Mouse (Mus musculus) lung, postnatal 36 days (tissue): ENCODE results near the gene Slc16a4.

Experiments used
- DNase-seq: peaks from one replicate; pipeline ENCODE4 v3.0.0; 2022; ENCODE audit warnings: mixed read lengths

The Slc16a4 gene

GRCm38 (mm10) chr3:107290764-107291381 lies at the start of gene Slc16a4:
Slc16a4 (plus strand) TSS chr3:107291230.
- peak; percentile 70 for DNase-seq

- DNase-seq = no peak
These were observed 49.5 kb upstream of the Slc16a4 start for GRCm38 (mm10) chr3:107241389-107242094.

GRCm38 (mm10) chr3:107246876-107247275 lies 44.2 kb upstream of the Slc16a4 start:
- DNase-seq = no peak

- no peak for DNase-seq
These were observed 42.0 kb upstream of the Slc16a4 start for GRCm38 (mm10) chr3:107249042-107249441.

GRCm38 (mm10) chr3:107250320-107250719 lies 40.7 kb upstream of the Slc16a4 start:
- peak; percentile 48 for DNase-seq

GRCm38 (mm10) chr3:107252035-107252434 lies 39.0 kb upstream of the Slc16a4 start:
- peak; percentile 38 for DNase-seq

- no peak for DNase-seq
These were observed 37.1 kb upstream of the Slc16a4 start for GRCm38 (mm10) chr3:107253925-107254324.

GRCm38 (mm10) chr3:107255992-107256391 lies 35.0 kb upstream of the Slc16a4 start:
- DNase-seq = no peak

GRCm38 (mm10) chr3:107256724-107257123 lies 34.3 kb upstream of the Slc16a4 start:
- no peak for DNase-seq

GRCm38 (mm10) chr3:107257924-107258323 lies 33.1 kb upstream of the Slc16a4 start:
- DNase-seq = no peak

- no peak for DNase-seq
These were observed 29.8 kb upstream of the Slc16a4 start for GRCm38 (mm10) chr3:107260956-107261850.

- DNase-seq = peak; percentile 51
These were observed 29.2 kb upstream of the Slc16a4 start for GRCm38 (mm10) chr3:107261851-107262165.

GRCm38 (mm10) chr3:107266814-107267345 lies 24.1 kb upstream of the Slc16a4 start:
- DNase-seq = no peak

GRCm38 (mm10) chr3:107272433-107272832 lies 18.6 kb upstream of the Slc16a4 start:
- DNase-seq = no peak

- peak; percentile 76 for DNase-seq
These were observed 17.2 kb upstream of the Slc16a4 start for GRCm38 (mm10) chr3:107273820-107274219.

GRCm38 (mm10) chr3:107275351-107275750 lies 15.7 kb upstream of the Slc16a4 start:
- no peak for DNase-seq

- DNase-seq = no peak
These were observed 15.0 kb upstream of the Slc16a4 start for GRCm38 (mm10) chr3:107275996-107276395.

GRCm38 (mm10) chr3:107276626-107277025 lies 14.4 kb upstream of the Slc16a4 start:
- DNase-seq = no peak

GRCm38 (mm10) chr3:107278479-107279269 lies 12.4 kb upstream of the Slc16a4 start, which contains the start of gene Lamtor5:
Lamtor5 (plus strand) TSS chr3:107278858.
- peak; percentile 92 for DNase-seq

- no peak for DNase-seq
These were observed 4.9 kb upstream of the Slc16a4 start for GRCm38 (mm10) chr3:107286123-107286522.

- DNase-seq = no peak
These were observed 3.7 kb upstream of the Slc16a4 start for GRCm38 (mm10) chr3:107287346-107287745.

GRCm38 (mm10) chr3:107295672-107296360 lies 4.8 kb downstream of the Slc16a4 start:
- DNase-seq = no peak
